Mouse (Mus musculus) spleen, postnatal 36 days (tissue): ENCODE data around the gene Gm49721.
A peak's percentile ranks its signal among the peaks of the same experiment; 100 is the strongest.
"Not testable (repeated sequence)": the region's sequence is repeated elsewhere in the genome, so short reads cannot be mapped to it uniquely, and the experiment has no call there.

ENCODE experiments used
- DNase-seq, 2 experiments: peaks; one replicate each; pipeline ENCODE4 v3.0.0; 2022; ENCODE audit warnings: low spot score in 2 of 2, mixed read lengths in 1 of 2

Gene Gm49721

GRCm38 (mm10) chr17:6978287-6979248, at the start of gene Gm49721:
TSS of gene Gm49721 (plus strand) at chr17:6978904.
- peak; percentile 74 to 77 for DNase-seq

- DNase-seq = not testable (repeated sequence)
Measured at GRCm38 (mm10) chr17:6931625-6932024, 47.1 kb upstream of the Gm49721 start.

- not testable (repeated sequence) for DNase-seq
Measured at GRCm38 (mm10) chr17:6942560-6942959, 36.1 kb upstream of the Gm49721 start.

GRCm38 (mm10) chr17:6947637-6947983, 31.1 kb upstream of the Gm49721 start:
- DNase-seq = not testable (repeated sequence)

- peak; percentile 80 to 84 for DNase-seq
Measured at GRCm38 (mm10) chr17:6947984-6948768, 30.5 kb upstream of the Gm49721 start, which contains the start of gene Rsph3b. TSS of gene Rsph3b (minus strand) at chr17:6948682.

- DNase-seq = not testable (repeated sequence)
Measured at GRCm38 (mm10) chr17:6948769-6949228, 29.9 kb upstream of the Gm49721 start.

GRCm38 (mm10) chr17:6958881-6959280, 19.8 kb upstream of the Gm49721 start:
- DNase-seq = not testable (repeated sequence)

GRCm38 (mm10) chr17:6959543-6960259, 19.0 kb upstream of the Gm49721 start:
- not testable (repeated sequence) for DNase-seq

GRCm38 (mm10) chr17:6960349-6960748, 18.4 kb upstream of the Gm49721 start:
- DNase-seq = not testable (repeated sequence)

- peak; percentile 29 to 37 for DNase-seq
Measured at GRCm38 (mm10) chr17:6960776-6961175, 17.9 kb upstream of the Gm49721 start, which contains the start of gene Tagap1. TSS of gene Tagap1 (minus strand) at chr17:6961156.

- DNase-seq = peak in 1 of 2 experiments; percentile 10
Measured at GRCm38 (mm10) chr17:6961181-6962000, 17.3 kb upstream of the Gm49721 start.

- DNase-seq = not testable (repeated sequence)
Measured at GRCm38 (mm10) chr17:6962339-6962738, 16.4 kb upstream of the Gm49721 start.

- not testable (repeated sequence) for DNase-seq
Measured at GRCm38 (mm10) chr17:6962936-6963335, 15.8 kb upstream of the Gm49721 start.

GRCm38 (mm10) chr17:6965364-6965763, 13.3 kb upstream of the Gm49721 start:
- DNase-seq = peak in 1 of 2 experiments; percentile 16

GRCm38 (mm10) chr17:6967673-6968072, 11.0 kb upstream of the Gm49721 start:
- not testable (repeated sequence) for DNase-seq

- not testable (repeated sequence) for DNase-seq
Measured at GRCm38 (mm10) chr17:6970334-6970733, 8.4 kb upstream of the Gm49721 start, which contains the start of gene Rnaset2b. TSS of gene Rnaset2b (plus strand) at chr17:6970634.

GRCm38 (mm10) chr17:6971238-6971637, 7.5 kb upstream of the Gm49721 start:
- DNase-seq = not testable (repeated sequence)

- not testable (repeated sequence) for DNase-seq
Measured at GRCm38 (mm10) chr17:6972836-6973396, 5.8 kb upstream of the Gm49721 start.

GRCm38 (mm10) chr17:6974985-6975384, 3.7 kb upstream of the Gm49721 start:
- not testable (repeated sequence) for DNase-seq

- not testable (repeated sequence) for DNase-seq
Measured at GRCm38 (mm10) chr17:6979380-6979779, 676 bp downstream of the Gm49721 start.
